Comparison of ENCODE assay signal across 9 mouse cellular contexts in genomic region chr3:41295150-41295549, GRCm38 (mm10).
DNase-seq lines count a peak whose midpoint lies in the region; ATAC-seq and TF ChIP-seq lines count a peak whose summit lies in the region.
"Had no signal": no experiment of that assay in that cellular context is flagged by ENCODE, and none has a peak within 500 bp of the region (broad histone marks: within the 10 kb centered on the region; RNA-seq: fewer than 3 reads in every experiment).

No protein-coding gene starts in this region.

- no peak for TF ChIP-seq CTCF in hindbrain, postnatal 0 days (IDR thresholded peaks at IDR 0.05; ENCODE audit: low read depth)

- H3K9me3 ChIP-seq in hindbrain, postnatal 0 days (ENCODE audit: low read length): no peaks in the 10 kb centered on the region
- H3K9me3 ChIP-seq in hindbrain, embryonic 10.5 days: no peaks in the 10 kb centered on the region
- no peaks in the 10 kb centered on the region for H3K9me3 ChIP-seq in midbrain, embryonic 11.5 days (ENCODE audit: control insufficient read depth, low read length)
- H3K9me3 ChIP-seq: G1E had no signal

- peak; percentile 15 for DNase-seq in hindbrain, postnatal 0 days (ENCODE audit: low spot score)
- DNase-seq in hindbrain, embryonic 10.5 days (ENCODE audit: low spot score): no peak
- peak; percentile 55 for DNase-seq in adrenal gland, postnatal 10 days
- DNase-seq in fibroblast of lung, adult 2 months (ENCODE audit: low read depth): peak; percentile 70
- DNase-seq in lung, adult 18-20 months: peak; percentile 19 to 34
- DNase-seq in midbrain, embryonic 11.5 days (ENCODE audit: low spot score, missing footprints): no peak
- DNase-seq in liver: no peak
- no peak for DNase-seq in frontal cortex, postnatal 10 days (ENCODE audit: low spot score in 2 of 2)

- peak; percentile 67 for ATAC-seq in hindbrain, postnatal 0 days
- no peak for ATAC-seq in midbrain, embryonic 11.5 days (ENCODE audit: low FRiP score)

- H3K27me3 ChIP-seq in hindbrain, postnatal 0 days (ENCODE audit: insufficient read depth, low read length): no peaks in the 10 kb centered on the region
- no peaks in the 10 kb centered on the region for H3K27me3 ChIP-seq in hindbrain, embryonic 10.5 days (ENCODE audit: insufficient read depth, poor library complexity, severe bottlenecking)
- no peaks in the 10 kb centered on the region for H3K27me3 ChIP-seq in midbrain, embryonic 11.5 days (ENCODE audit: control insufficient read depth, insufficient read depth, low read length)

- H3K4me1 ChIP-seq in hindbrain, postnatal 0 days (ENCODE audit: insufficient read depth, low read length): no peaks in the 10 kb centered on the region
- H3K4me1 ChIP-seq in hindbrain, embryonic 10.5 days (replicated peaks): no peaks in the 10 kb centered on the region
- no peaks in the 10 kb centered on the region for H3K4me1 ChIP-seq in midbrain, embryonic 11.5 days (ENCODE audit: control insufficient read depth, insufficient read depth, low read length)

- no peak overlapping the region for H3K27ac ChIP-seq in hindbrain, postnatal 0 days
- no peak overlapping the region for H3K27ac ChIP-seq in hindbrain, embryonic 10.5 days
- H3K27ac ChIP-seq in midbrain, embryonic 11.5 days (ENCODE audit: low read depth, low read length): no peak overlapping the region

- 49% methylated on average over 8 of the region's 8 CpGs for WGBS in hindbrain, postnatal 0 days
- 77% methylated on average over 8 of the region's 8 CpGs for WGBS in hindbrain, embryonic 10.5 days
- 75% methylated on average over 8 of the region's 8 CpGs for WGBS in midbrain, embryonic 11.5 days

- H3K4me2 ChIP-seq in hindbrain, postnatal 0 days (ENCODE audit: low read depth, low read length): 0 out of 2 replicates have a peak overlapping the region, but pooled peaks have one; percentile 2
- no peak overlapping the region for H3K4me2 ChIP-seq in midbrain, embryonic 11.5 days

- no peak overlapping the region for H3K9ac ChIP-seq in hindbrain, postnatal 0 days (replicated peaks; ENCODE audit: low read length)
- no peak overlapping the region for H3K9ac ChIP-seq in midbrain, embryonic 11.5 days (ENCODE audit: low read length)

- no peak overlapping the region for H3K4me3 ChIP-seq in hindbrain, postnatal 0 days (ENCODE audit: low read length)
- no peak overlapping the region for H3K4me3 ChIP-seq in hindbrain, embryonic 10.5 days
- H3K4me3 ChIP-seq in midbrain, embryonic 11.5 days (ENCODE audit: low read depth, low read length): no peak overlapping the region

- H3K36me3 ChIP-seq in hindbrain, postnatal 0 days (ENCODE audit: insufficient read depth, low read length): no peaks in the 10 kb centered on the region
- no peaks in the 10 kb centered on the region for H3K36me3 ChIP-seq in hindbrain, embryonic 10.5 days
- no peaks in the 10 kb centered on the region for H3K36me3 ChIP-seq in midbrain, embryonic 11.5 days (ENCODE audit: control insufficient read depth, insufficient read depth, low read length)
- H3K36me3 ChIP-seq: G1E had no signal

Comparison
In these comparisons a context has a peak if more than half of its experiments do, and no peak if none do; other contexts are left out.
1. DNase-seq: peak in hindbrain, postnatal 0 days (single experiment), adrenal gland, postnatal 10 days (single experiment), fibroblast of lung, adult 2 months (single experiment) and lung, adult 18-20 months (2 of 2); none in hindbrain, embryonic 10.5 days (single experiment), midbrain, embryonic 11.5 days (single experiment), liver (single experiment) and frontal cortex, postnatal 10 days (0 of 2).